Mouse (Mus musculus) 416B (cell line): ENCODE data around the gene Olfr1445.

Source experiments
- DNase-seq: peaks from one replicate; pipeline ENCODE4 v3.0.0; 2011; ENCODE audit warnings: low read depth

Gene Olfr1445

GRCm38 (mm10) chr19:12883555-12883954 lies at the start of gene Olfr1445:
Gene Olfr1445, plus strand, starts transcription at chr19:12883855.
- no peak for DNase-seq

GRCm38 (mm10) chr19:12838507-12838906 lies 45.1 kb upstream of the Olfr1445 start:
- DNase-seq, result no peak

DNA sequence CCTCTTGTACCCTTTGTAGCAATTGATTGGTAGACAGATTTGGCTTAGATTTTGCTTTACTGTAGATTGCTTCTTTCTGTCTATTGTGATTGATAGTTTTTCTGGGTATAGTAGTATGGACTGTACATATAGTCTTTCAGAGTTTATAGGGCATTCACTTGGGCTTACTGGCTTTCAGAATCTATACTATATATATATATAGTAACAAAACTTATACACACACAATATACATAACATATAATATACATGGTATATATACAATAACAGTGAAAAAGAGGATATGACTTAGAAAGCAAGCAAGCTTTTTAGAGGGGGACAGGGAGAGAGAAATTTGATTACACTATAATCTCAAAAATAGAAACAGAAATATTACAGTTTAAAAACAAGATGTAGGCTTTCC lies 37.3 kb upstream of the Olfr1445 start, which contains the start of gene Gm5244:
Gm5244 (plus strand) TSS at position 301 of the 400 bp plus-strand sequence.
- no peak for DNase-seq

- DNase-seq, result no peak
Observed at GRCm38 (mm10) chr19:12856983-12857382, 26.7 kb upstream of the Olfr1445 start, which contains the start of gene Olfr1444. Gene Olfr1444, plus strand, starts transcription at chr19:12857283.

DNA sequence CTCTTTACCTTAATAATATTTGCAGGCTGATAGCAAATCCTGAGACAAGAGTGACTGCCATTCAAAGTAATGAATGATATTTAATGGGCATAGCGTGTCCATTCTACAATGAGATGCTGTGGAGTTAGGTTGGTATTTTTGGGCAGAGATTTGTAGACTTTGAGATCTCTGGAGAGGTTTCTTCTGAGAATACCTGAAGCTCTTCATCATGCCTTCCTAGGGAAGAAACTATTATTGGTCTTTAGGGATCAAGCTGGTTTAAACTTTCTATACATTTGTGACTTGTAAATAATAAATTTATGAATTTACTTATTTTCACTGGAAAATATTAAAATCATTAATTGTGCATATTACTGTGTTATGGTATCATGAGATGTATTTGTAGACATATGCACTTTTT lies 9.8 kb downstream of the Olfr1445 start, which contains the start of gene Olfr1446:
Olfr1446 (minus strand) TSS at position 101 of the 400 bp plus-strand sequence.
- DNase-seq, result no peak

- DNase-seq, result no peak
Observed at GRCm38 (mm10) chr19:12903643-12904042, 20.0 kb downstream of the Olfr1445 start, which contains the start of gene Olfr1447. Gene Olfr1447, minus strand, starts transcription at chr19:12903743.

- no peak for DNase-seq
Observed at GRCm38 (mm10) chr19:12924319-12924718, 40.7 kb downstream of the Olfr1445 start, which contains the start of gene Olfr1448. Gene Olfr1448, minus strand, starts transcription at chr19:12924419.

- no peak for DNase-seq
Observed at GRCm38 (mm10) chr19:12930540-12930939, 46.9 kb downstream of the Olfr1445 start, which contains the start of gene Olfr1449. Gene Olfr1449, plus strand, starts transcription at chr19:12930840.
